Mouse (Mus musculus) hindbrain, embryonic 14.5 days (tissue): ENCODE measurements at regions not wholly inside any gene's neighbourhood (a gene's known extent, or its start where the extent isn't known, plus 50 kb on each side); places are given as distances from the start of the nearest gene placed in this dataset.
A peak's percentile ranks its signal among the peaks of the same experiment; 100 is the strongest.

ENCODE experiments used
- ATAC-seq: fragments of 200-750 bp; cut with Nextera tagmentation; 2 replicates; pipeline ENCODE4 v1.8.0; 2017; ENCODE audit warnings: moderate number of reproducible peaks, mild to moderate bottlenecking, moderate TSS enrichment, moderate library complexity; ENCODE audit not compliant: low FRiP score
- DNase-seq: peaks from one replicate; pipeline ENCODE4 v3.0.0-alpha.2; 2015; ENCODE audit warnings: low spot score
- H3K27ac ChIP-seq: fragments of 300-500 bp; sonication (generic); 2 replicates; pipeline ENCODE4 v1.5.1; 2014; ENCODE audit warnings: mild to moderate bottlenecking, moderate library complexity
- H3K27me3 ChIP-seq: fragments of 300-500 bp; sonication (generic); 2 replicates; pipeline ENCODE4 v1.6.1; 2014; ENCODE audit warnings: mild to moderate bottlenecking, low read length, mixed read lengths; ENCODE audit not compliant: control insufficient read depth, insufficient read depth
- H3K36me3 ChIP-seq: fragments of 300-500 bp; sonication (generic); replicated peaks from 2 replicates; pipeline ENCODE4 v1.6.1; 2014; ENCODE audit not compliant: control insufficient read depth, insufficient read depth
- H3K4me1 ChIP-seq: fragments of 300-500 bp; sonication (generic); replicated peaks from 2 replicates; pipeline ENCODE4 v1.6.1; 2014; ENCODE audit warnings: antibody characterized with exemption, low read length, mixed read lengths; ENCODE audit not compliant: control insufficient read depth, insufficient read depth
- H3K4me2 ChIP-seq: fragments of 300-500 bp; sonication (generic); replicated peaks from 2 replicates; pipeline ENCODE4 v1.6.1; 2014; ENCODE audit warnings: mild to moderate bottlenecking, moderate library complexity
- H3K4me3 ChIP-seq: fragments of 300-500 bp; sonication (generic); replicated peaks from 2 replicates; pipeline ENCODE4 v1.5.1; 2014; ENCODE audit warnings: mild to moderate bottlenecking, low read length
- H3K9ac ChIP-seq: fragments of 300-500 bp; sonication (generic); 2 replicates; pipeline ENCODE4 v1.6.1; 2014
- H3K9me3 ChIP-seq: fragments of 300-500 bp; sonication (generic); 2 replicates; pipeline ENCODE4 v1.6.1; 2016; ENCODE audit warnings: low read length; ENCODE audit not compliant: control insufficient read depth
- WGBS: fragments of 180-500 bp; shearing (Covaris S2); extraction: QIAGEN DNeasy Blood & Tissue Kit; methylation state at CpG from one replicate; pipeline ENCODE4 v1.1.7; 2014; 5-methylcytosine and 5-hydroxymethylcytosine counted together

DNA sequence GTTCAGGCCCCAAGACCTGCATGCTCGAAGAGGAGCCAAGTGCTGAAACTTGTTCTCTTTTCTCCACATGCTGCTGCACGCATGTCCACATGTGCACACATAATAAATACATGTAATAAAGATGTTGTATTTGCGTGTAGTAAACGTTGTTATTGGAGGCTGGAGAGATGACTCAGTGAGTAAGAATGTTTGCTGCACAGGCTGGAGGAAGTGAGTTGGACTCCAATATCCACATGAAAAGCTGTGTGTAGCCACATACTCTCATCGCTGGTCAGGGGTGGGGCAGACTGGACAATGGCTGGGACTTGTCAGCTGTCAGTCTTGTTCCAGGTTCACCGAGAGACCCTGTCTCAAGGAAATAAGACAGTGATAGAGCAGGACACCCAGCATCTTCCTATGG lies 147.8 kb downstream of the Mtx2 start:
- ATAC-seq (no peak), DNase-seq (no peak)
- Histone ChIP-seq H3K27me3 (no peaks in the 10 kb centered on the region), H3K36me3 (no peaks in the 10 kb centered on the region), H3K9ac (no peak overlapping the region), H3K4me2 (no peak overlapping the region), H3K4me1 (peaks cover 5% of the 10 kb centered on the region; the same call in 1 of the 2 replicates), H3K9me3 (no peaks in the 10 kb centered on the region), H3K4me3 (no peak overlapping the region), H3K27ac (0 out of 2 replicates have a peak overlapping the region, but pooled peaks have one; percentile 20)
- 84% methylated on average over 6 of the region's 6 CpGs for WGBS

DNA sequence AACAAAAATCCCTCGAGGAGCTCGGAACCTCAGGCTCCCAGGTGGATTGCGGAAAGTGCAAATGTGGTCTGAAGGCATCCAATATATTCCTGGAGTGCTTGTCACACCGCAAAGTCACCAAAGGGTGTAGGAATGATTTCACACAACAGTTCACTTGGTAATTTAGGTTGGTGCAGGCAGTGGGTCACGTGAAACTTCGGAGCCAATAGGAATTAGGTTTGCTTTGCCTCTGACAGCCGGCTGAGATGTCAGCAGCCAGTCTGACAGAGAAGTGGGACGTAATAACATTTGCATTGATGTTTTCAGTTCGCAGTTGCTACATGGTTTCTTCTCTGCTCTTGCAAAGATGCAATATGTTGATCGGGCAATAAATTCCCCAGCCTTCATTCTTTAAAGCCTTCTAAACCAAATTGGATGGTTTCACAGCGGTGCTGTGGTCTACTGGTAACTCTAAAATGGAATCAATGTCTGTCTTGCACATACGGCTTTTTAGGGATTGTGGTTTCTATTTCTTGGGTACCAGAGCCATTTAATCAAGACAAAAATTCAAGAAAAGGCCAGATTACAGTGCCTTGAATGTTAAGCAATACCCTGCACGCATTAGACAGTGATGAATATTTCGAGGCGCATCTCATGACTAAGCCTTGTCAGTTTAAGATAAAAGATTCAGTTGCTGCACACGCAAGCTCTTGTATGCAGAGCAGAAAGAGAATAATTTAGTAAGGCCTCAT lies 149.2 kb downstream of the Mtx2 start:
- DNase-seq: peak; percentile 60
- 57% methylated on average over 16 of the region's 16 CpGs for WGBS
- ATAC-seq: peak; percentile 79
- Histone ChIP-seq H3K9ac (peak overlapping the region; percentile 29), H3K4me2 (peak overlapping the region; percentile 46), H3K4me3 (peak overlapping the region; percentile 6; the same call in 1 of the 2 replicates), H3K27ac (peak overlapping the region; percentile 79), H3K9me3 (no peaks in the 10 kb centered on the region), H3K27me3 (no peaks in the 10 kb centered on the region), H3K4me1 (peaks cover 5% of the 10 kb centered on the region; the same call in 1 of the 2 replicates), H3K36me3 (no peaks in the 10 kb centered on the region)

DNA sequence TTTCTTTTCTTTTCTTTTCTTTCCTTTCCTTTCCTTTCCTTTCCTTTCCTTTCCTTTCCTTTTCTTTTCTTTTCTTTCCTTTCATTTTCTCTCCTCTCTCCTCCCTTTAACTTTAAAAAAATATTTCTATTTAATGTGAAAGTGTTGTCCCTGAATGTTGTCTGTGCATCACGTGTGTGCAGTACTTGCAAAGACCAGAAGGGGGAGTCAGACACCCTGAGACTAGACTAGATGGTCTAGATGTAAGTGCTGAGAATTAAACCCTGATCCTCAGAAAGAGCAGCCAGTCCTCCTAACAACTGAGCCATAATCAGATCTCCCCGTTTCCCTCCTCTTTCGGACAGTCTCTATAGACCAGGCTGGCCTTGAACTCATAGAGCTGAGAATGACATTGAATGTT lies 151.7 kb downstream of the Mtx2 start:
- H3K36me3 ChIP-seq: no peaks in the 10 kb centered on the region
- ATAC-seq (no peak), DNase-seq (no peak)
- no peak overlapping the region for H3K4me3 ChIP-seq
- no peaks in the 10 kb centered on the region for H3K27me3 ChIP-seq
- H3K9me3 ChIP-seq: no peaks in the 10 kb centered on the region
- H3K4me2 ChIP-seq: no peak overlapping the region
- H3K4me1 ChIP-seq: peaks cover 5% of the 10 kb centered on the region; the same call in 1 of the 2 replicates
- H3K27ac ChIP-seq: no peak overlapping the region
- WGBS: 96% methylated on average over 3 of the region's 3 CpGs
- H3K9ac ChIP-seq: no peak overlapping the region

DNA sequence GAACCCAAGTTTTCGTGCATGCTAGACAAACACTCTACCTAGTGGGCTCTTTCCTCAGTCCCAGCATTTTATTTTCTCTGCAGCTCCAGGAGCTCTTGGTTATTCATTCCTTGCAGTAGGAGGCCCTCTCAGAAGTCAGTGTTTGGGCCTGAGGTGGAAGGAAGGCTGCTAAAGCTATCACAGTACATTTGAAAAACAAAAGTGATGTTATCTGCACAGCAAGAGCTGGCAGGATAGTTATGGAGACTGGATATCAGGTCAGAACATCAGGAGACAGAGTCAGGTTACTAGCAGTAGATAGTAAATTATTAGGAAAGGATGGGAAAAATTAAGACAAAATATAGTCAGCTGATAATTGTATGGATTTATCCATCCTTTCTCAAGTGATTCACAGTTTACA lies 152.2 kb downstream of the Mtx2 start:
- DNase-seq (no peak), ATAC-seq (no peak)
- H3K4me3 ChIP-seq: no peak overlapping the region
- H3K9ac ChIP-seq: no peak overlapping the region
- H3K36me3 ChIP-seq: no peaks in the 10 kb centered on the region
- no peaks in the 10 kb centered on the region for H3K9me3 ChIP-seq
- no peak overlapping the region for H3K4me2 ChIP-seq
- H3K4me1 ChIP-seq: peaks cover 5% of the 10 kb centered on the region; the same call in 1 of the 2 replicates
- H3K27ac ChIP-seq: no peak overlapping the region
- 83% methylated on average over 1 of the region's 1 CpGs for WGBS
- no peaks in the 10 kb centered on the region for H3K27me3 ChIP-seq

DNA sequence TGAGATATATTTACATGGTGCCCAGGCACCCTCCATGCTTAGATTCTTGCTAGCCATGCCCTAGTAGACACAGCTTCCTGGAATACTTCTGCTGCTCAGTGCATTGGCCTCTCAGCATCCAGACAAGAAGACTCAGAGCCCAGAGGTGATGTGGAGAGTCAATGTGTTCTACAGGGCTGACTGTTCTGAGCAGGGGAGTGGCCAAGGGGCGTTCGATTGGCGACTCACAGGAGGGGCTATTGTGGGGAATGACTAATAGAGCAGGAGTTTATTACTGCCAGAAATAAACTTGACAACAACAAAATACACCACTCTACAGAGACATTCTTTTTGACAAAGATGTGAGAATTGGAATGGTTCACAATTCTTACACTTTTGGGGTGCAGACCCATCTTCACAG lies 156.3 kb downstream of the Mtx2 start:
- WGBS: 87% methylated on average over 3 of the region's 3 CpGs
- Histone ChIP-seq H3K27ac (no peak overlapping the region), H3K4me2 (no peak overlapping the region), H3K27me3 (no peaks in the 10 kb centered on the region), H3K9ac (no peak overlapping the region), H3K9me3 (no peaks in the 10 kb centered on the region), H3K4me3 (no peak overlapping the region), H3K4me1 (no peaks in the 10 kb centered on the region), H3K36me3 (no peaks in the 10 kb centered on the region)
- DNase-seq: no peak
- ATAC-seq: no peak

DNA sequence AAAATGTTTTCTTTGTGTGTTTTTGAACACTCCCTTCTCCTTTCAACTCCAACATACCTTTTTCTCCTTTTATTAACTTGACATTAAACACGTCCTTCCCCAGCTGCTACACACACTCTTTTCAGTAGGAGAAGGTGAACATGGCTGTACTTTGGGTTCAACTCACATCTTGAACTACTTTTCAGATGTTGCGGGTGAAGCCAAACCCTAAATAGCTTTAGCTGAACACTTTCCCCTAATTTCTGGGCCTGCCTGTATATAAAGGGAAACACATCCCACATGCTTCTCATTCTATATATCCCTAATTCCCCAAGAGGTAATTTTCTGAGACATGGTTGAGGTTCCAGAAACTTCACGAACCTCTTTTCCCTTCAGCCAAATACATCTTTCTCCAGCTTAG lies 168.2 kb downstream of the Mtx2 start:
- no peak overlapping the region for H3K9ac ChIP-seq
- no peaks in the 10 kb centered on the region for H3K4me1 ChIP-seq
- WGBS: 83% methylated on average over 3 of the region's 3 CpGs
- DNase-seq (no peak), ATAC-seq (no peak)
- H3K27ac ChIP-seq: no peak overlapping the region
- H3K9me3 ChIP-seq: no peaks in the 10 kb centered on the region
- no peaks in the 10 kb centered on the region for H3K27me3 ChIP-seq
- no peaks in the 10 kb centered on the region for H3K36me3 ChIP-seq
- H3K4me2 ChIP-seq: no peak overlapping the region
- H3K4me3 ChIP-seq: no peak overlapping the region

DNA sequence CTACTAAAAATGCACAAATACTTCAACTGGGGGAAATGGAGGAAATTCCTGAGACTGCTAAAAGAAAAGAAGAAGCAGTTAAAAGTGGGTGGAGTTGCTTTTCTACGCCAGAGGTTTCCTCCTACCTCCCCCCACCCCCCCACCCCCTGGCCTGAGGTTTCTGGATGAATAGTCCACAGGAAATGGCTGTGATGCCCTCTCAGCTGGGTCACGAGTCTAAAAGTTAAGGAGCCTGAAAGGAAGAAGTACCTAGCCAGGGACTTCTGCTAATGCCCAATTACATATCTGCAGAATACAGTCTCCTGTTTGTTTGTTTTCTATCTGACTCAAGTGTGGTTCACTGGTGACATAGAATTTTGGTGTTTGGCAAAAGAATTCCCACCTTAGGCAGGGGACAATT lies 169.4 kb downstream of the Mtx2 start:
- H3K27ac ChIP-seq: no peak overlapping the region
- no peak overlapping the region for H3K4me3 ChIP-seq
- H3K4me1 ChIP-seq: no peaks in the 10 kb centered on the region
- H3K27me3 ChIP-seq: no peaks in the 10 kb centered on the region
- ATAC-seq (no peak), DNase-seq (no peak)
- H3K9ac ChIP-seq: no peak overlapping the region
- H3K4me2 ChIP-seq: no peak overlapping the region
- no peaks in the 10 kb centered on the region for H3K36me3 ChIP-seq
- H3K9me3 ChIP-seq: no peaks in the 10 kb centered on the region
- 40% methylated on average over 2 of the region's 2 CpGs for WGBS

DNA sequence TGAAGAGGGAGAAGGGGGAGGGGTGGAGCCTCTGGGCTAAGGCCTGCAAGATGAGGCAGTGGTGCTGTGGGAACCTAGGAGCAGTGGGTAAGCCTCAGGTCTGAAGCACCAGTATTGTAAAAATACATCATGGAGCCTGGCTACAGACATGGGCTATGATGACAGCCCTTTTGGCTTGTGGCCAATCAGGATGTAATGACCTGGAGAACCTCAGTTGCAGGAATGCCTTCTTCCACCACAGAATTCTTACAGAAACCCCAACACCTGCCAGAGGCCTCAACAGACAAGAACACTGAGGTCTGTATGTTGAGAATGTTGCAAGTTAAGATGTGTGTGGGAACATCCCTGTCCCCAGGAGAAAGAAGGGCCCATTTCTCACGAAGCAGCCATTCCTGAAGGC lies 172.1 kb downstream of the Mtx2 start:
- Histone ChIP-seq H3K27ac (no peak overlapping the region), H3K36me3 (no peaks in the 10 kb centered on the region), H3K4me3 (no peak overlapping the region), H3K27me3 (no peaks in the 10 kb centered on the region), H3K9ac (no peak overlapping the region), H3K4me1 (peaks cover 8% of the 10 kb centered on the region; the same call in 1 of the 2 replicates), H3K9me3 (no peaks in the 10 kb centered on the region), H3K4me2 (no peak overlapping the region)
- WGBS: 85% methylated on average over 1 of the region's 1 CpGs
- DNase-seq (no peak), ATAC-seq (no peak)

DNA sequence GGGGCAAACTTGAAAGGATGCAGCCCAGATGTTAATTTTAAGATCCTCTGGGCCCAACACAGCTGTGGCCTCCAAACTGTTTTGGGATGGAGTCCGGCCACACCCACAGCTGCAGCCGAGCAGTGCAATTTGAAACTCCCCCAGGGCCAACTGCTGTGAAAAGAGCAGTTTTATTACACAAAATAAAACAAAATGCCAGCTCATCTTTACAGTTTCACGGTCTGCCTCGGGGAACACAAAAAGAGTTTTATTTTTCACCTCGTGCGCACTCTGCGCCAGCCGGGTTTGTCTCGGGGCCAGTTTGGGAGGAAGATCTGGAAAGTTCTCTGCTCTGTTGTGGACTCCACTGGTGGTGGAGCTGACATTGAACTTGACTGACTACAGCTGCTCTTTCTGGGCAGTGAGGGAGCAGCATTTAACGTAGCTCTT lies 174.8 kb downstream of the Mtx2 start:
- no peak overlapping the region for H3K4me2 ChIP-seq
- H3K36me3 ChIP-seq: no peaks in the 10 kb centered on the region
- H3K9ac ChIP-seq: no peak overlapping the region
- H3K9me3 ChIP-seq: no peaks in the 10 kb centered on the region
- peaks cover 8% of the 10 kb centered on the region; the same call in 1 of the 2 replicates for H3K4me1 ChIP-seq
- no peak overlapping the region for H3K27ac ChIP-seq
- 52% methylated on average over 10 of the region's 10 CpGs for WGBS
- no peaks in the 10 kb centered on the region for H3K27me3 ChIP-seq
- DNase-seq (no peak), ATAC-seq (no peak)
- H3K4me3 ChIP-seq: no peak overlapping the region
